Mouse (Mus musculus): ENCODE results near the gene Sppl2a. TPM values are rescaled to one million over a fixed set of nuclear protein-coding genes. Genes with fewer than 3 reads are reported as not detected.
"Not testable (repeated sequence)": the region's sequence is repeated elsewhere in the genome, so short reads cannot be mapped to it uniquely, and the experiment has no call there.

Sppl2a gene
- total RNA-seq, 2 experiments from 2014 or later = 61.8 to 68.6 TPM

- H3K27ac ChIP-seq = no peak overlapping the region
- no peak for DNase-seq
- H3K4me3 ChIP-seq = no peak overlapping the region
- TF ChIP-seq CTCF (IDR thresholded peaks at IDR 0.05) = no peak
- intact Hi-C loops (cut with DNase I) = no loop called here
These were observed 45.9 kb downstream of the Sppl2a start for GRCm38 (mm10) chr2:126887141-126887540.

- intact Hi-C loops (cut with DNase I) = no loop called here
- no peak overlapping the region for H3K4me3 ChIP-seq
- DNase-seq = no peak
- H3K27ac ChIP-seq = no peak overlapping the region
- TF ChIP-seq CTCF (IDR thresholded peaks at IDR 0.05) = no peak
These were observed 47.2 kb downstream of the Sppl2a start for GRCm38 (mm10) chr2:126885871-126886270.

- intact Hi-C loops (cut with DNase I); H3K27ac ChIP-seq; H3K4me3 ChIP-seq; DNase-seq: not testable (repeated sequence)
These were observed 50.3 kb downstream of the Sppl2a start for GRCm38 (mm10) chr2:126882711-126883110.

GRCm38 (mm10) chr2:126877991-126878390 is 55.0 kb downstream of the Sppl2a start:
- Histone ChIP-seq H3K4me3 (no peak overlapping the region), H3K27ac (no peak overlapping the region)
- intact Hi-C loops (cut with DNase I) = loop anchor here (2.0 kb wide), 1 partner anchor 55 kb away; the partner anchor contains the start of gene Sppl2a
- DNase-seq = no peak
- TF ChIP-seq CTCF (IDR thresholded peaks at IDR 0.05) = no peak

- TF ChIP-seq CTCF (IDR thresholded peaks at IDR 0.05) = no peak
- peak; percentile 97 for DNase-seq
- H3K27ac ChIP-seq = peak within 1 kb of the TSS; percentile 100
- H3K4me3 ChIP-seq = peak within 1 kb of the TSS; percentile 90
- intact Hi-C loops (cut with DNase I) = loop anchor here (2.0 kb wide), 1 partner anchor 57 kb away; the partner anchor contains the start of gene Sppl2a
These were observed 56.9 kb downstream of the Sppl2a start, which contains the start of gene Trpm7 for GRCm38 (mm10) chr2:126875871-126876796. Gene Trpm7 (minus strand): TSS chr2:126876230.

- TF ChIP-seq CTCF (IDR thresholded peaks at IDR 0.05) = no peak
- DNase-seq = no peak
- peak overlapping the region; percentile 100 for H3K27ac ChIP-seq
- H3K4me3 ChIP-seq = peak overlapping the region; percentile 90
- intact Hi-C loops (cut with DNase I) = no loop called here
These were observed 57.6 kb downstream of the Sppl2a start for GRCm38 (mm10) chr2:126875516-126875835.

- TF ChIP-seq CTCF (IDR thresholded peaks at IDR 0.05) = peak; percentile 31; the same call in 1 of the 2 replicates
- H3K4me3 ChIP-seq = peak overlapping the region; percentile 90
- intact Hi-C loops (cut with DNase I) = no loop called here
- peak; percentile 28 for DNase-seq
- peak overlapping the region; percentile 100 for H3K27ac ChIP-seq
These were observed 58.1 kb downstream of the Sppl2a start for GRCm38 (mm10) chr2:126874809-126875515.

GRCm38 (mm10) chr2:126866301-126866700 is 66.7 kb downstream of the Sppl2a start:
- H3K4me3 ChIP-seq = no peak overlapping the region
- no peak for TF ChIP-seq CTCF (IDR thresholded peaks at IDR 0.05)
- H3K27ac ChIP-seq = no peak overlapping the region
- intact Hi-C loops (cut with DNase I) = no loop called here
- no peak for DNase-seq

- no peak for TF ChIP-seq CTCF (IDR thresholded peaks at IDR 0.05)
- intact Hi-C loops (cut with DNase I) = no loop called here
- no peak for DNase-seq
- Histone ChIP-seq H3K4me3 (no peak overlapping the region), H3K27ac (no peak overlapping the region)
These were observed 67.4 kb downstream of the Sppl2a start for GRCm38 (mm10) chr2:126865501-126866199.

- no peak for DNase-seq
- Histone ChIP-seq H3K4me3 (no peak overlapping the region), H3K27ac (no peak overlapping the region)
- intact Hi-C loops (cut with DNase I) = no loop called here
- no peak for TF ChIP-seq CTCF (IDR thresholded peaks at IDR 0.05)
These were observed 68.0 kb downstream of the Sppl2a start for GRCm38 (mm10) chr2:126865026-126865425.

- H3K27ac ChIP-seq = no peak overlapping the region
- intact Hi-C loops (cut with DNase I) = no loop called here
- no peak overlapping the region for H3K4me3 ChIP-seq
- no peak for DNase-seq
- no peak for TF ChIP-seq CTCF (IDR thresholded peaks at IDR 0.05)
These were observed 88.3 kb downstream of the Sppl2a start for GRCm38 (mm10) chr2:126844751-126845150.

Small RNA genes lying within 50 kb of the gene (microRNA-seq; reads per million reads assigned to microRNA genes)
- not detected for gene Mir3473g

Other genes starting within 250 kb of the Sppl2a start
- gene Usp8, start 225.9 kb downstream of the Sppl2a start, total RNA-seq (2021) = 10 to 100 TPM; 14.8 to 18.9 TPM
- under 1 TPM in 1 of 2 experiments, not detected in 1; 0.18 TPM for gene Usp50, start 149.8 kb downstream of the Sppl2a start, total RNA-seq (2021)
- 10 to 100 TPM; 24.8 to 29.0 TPM for gene Trpm7, start 57.0 kb downstream of the Sppl2a start, total RNA-seq (2021)
- gene Ap4e1, start 75.5 kb upstream of the Sppl2a start, total RNA-seq (2021) = 1 to 10 TPM; 8.3 to 9.1 TPM
- 10 to 100 TPM; 11.7 to 12.3 TPM for gene Blvra, start 137.4 kb upstream of the Sppl2a start, total RNA-seq (2021)
- gene Ncaph, start 200.7 kb upstream of the Sppl2a start, total RNA-seq (2021) = 1 to 10 TPM in 1 of 2 experiments, under 1 TPM in 1; 0.75 to 1.4 TPM
- 1 to 10 TPM; 5.0 to 6.8 TPM for gene Itpripl1, start 210.2 kb upstream of the Sppl2a start, total RNA-seq (2021)